Mouse (Mus musculus): ENCODE results near the gene Ube2cbp.

GRCm38 (mm10) chr9:86315700-86316099 is 149.1 kb downstream of the Ube2cbp start:
- TF ChIP-seq USF1 (IDR thresholded peaks at IDR 0.05; ENCODE audit: low read depth) (no peak), CTCF (IDR thresholded peaks at IDR 0.05; ENCODE audit: control insufficient read depth, insufficient read depth, insufficient read length) (no peak), MYOG (IDR thresholded peaks at IDR 0.05; ENCODE audit: control insufficient read depth, extremely low read depth, insufficient read length) (no peak), MAX (IDR thresholded peaks at IDR 0.05) (no peak)
